Mouse (Mus musculus) gastrocnemius, adult 2 months (tissue): ENCODE results near the gene Prex1. TPM values are rescaled to one million over a fixed set of nuclear protein-coding genes. Genes with fewer than 3 reads are reported as not detected.

Source experiments
- DNase-seq: peaks from one replicate; pipeline ENCODE4 v3.0.0; 2022
- H3K27ac ChIP-seq: fragments of 200-600 bp; 2 replicates; pipeline ENCODE4 v1.8.1; 2022; ENCODE audit warnings: mild to moderate bottlenecking
- H3K4me3 ChIP-seq: fragments of 200-600 bp; 2 replicates; pipeline ENCODE4 v1.8.1; 2022; ENCODE audit warnings: mild to moderate bottlenecking, moderate library complexity
- CTCF ChIP-seq: fragments of 200-600 bp; IDR thresholded peaks from 2 replicates; pipeline ENCODE4 v1.8.1; 2022; ENCODE audit warnings: antibody characterized with exemption, mild to moderate bottlenecking, moderate library complexity
- intact Hi-C: fragments of 180-260 bp; cut with DNase I; formaldehyde crosslinking; loops from one replicate; pipeline ENCODE4 v1.15.1; 2025
- total RNA-seq, 2 experiments: library from RNA; stranded (reverse); gene quantifications; 2 replicates each; pipeline ENCODE4 v1.2.3; 2021

Prex1 gene
- total RNA-seq, 2 experiments from 2014 or later = 3.0 to 5.2 TPM

DNA sequence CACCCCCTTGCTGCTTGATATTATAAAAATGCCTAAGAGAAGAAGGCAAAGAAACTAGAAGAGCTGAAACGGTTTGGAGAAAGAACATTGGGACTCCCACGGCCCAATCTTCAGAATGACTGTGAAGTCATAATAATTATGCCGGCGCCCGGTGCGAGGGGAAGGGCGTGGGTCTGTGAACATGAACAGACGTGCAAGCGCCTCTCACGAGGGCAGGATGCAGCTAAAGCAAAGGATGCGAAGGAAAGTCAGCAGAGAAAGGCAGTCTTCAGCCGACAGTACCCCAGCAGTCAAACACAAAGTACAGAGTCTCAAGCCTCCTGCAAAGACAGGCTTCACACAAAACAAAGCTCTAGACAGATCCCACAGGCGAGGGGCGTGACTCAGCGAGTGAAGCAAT lies 49.1 kb downstream of the Prex1 start:
- Histone ChIP-seq H3K4me3 (no peak overlapping the region), H3K27ac (no peak overlapping the region)
- DNase-seq = no peak
- TF ChIP-seq CTCF = no peak
- intact Hi-C loops = no loop called here

DNA sequence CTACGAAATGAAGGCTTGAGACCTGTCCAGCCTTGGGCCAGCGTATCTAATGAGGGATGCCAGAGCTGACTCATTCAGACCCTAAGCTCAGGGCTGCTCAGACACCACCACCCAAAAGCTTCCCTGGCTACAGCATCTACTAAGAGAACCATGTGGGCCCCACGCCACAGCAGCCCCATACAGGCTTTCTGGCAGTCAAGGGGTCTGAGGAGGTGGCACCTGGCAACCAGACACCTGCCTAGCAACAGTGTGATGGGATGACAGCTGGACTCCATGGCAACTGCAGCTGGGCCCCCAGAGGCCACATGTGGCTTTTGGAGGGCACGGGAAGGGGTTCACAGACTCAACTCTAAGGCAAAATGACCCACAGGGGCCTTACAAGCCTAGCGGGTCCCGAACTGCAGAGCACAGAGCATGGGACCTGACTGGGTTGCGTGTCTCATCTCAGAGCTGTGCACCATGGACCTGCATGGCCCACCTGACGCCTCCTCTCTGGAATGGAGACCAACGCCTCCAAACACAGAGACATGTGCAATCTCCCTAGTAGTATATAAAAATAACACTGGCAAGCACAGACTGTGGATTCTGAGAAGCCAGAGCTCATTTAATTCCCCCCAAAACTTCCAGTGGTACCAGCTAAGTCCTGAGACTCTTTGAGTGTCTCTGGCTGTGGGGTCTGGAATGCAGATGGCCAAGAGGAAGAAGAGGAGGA lies 50.2 kb downstream of the Prex1 start:
- DNase-seq = no peak
- intact Hi-C loops = no loop called here
- TF ChIP-seq CTCF = no peak
- Histone ChIP-seq H3K4me3 (no peak overlapping the region), H3K27ac (no peak overlapping the region)

DNA sequence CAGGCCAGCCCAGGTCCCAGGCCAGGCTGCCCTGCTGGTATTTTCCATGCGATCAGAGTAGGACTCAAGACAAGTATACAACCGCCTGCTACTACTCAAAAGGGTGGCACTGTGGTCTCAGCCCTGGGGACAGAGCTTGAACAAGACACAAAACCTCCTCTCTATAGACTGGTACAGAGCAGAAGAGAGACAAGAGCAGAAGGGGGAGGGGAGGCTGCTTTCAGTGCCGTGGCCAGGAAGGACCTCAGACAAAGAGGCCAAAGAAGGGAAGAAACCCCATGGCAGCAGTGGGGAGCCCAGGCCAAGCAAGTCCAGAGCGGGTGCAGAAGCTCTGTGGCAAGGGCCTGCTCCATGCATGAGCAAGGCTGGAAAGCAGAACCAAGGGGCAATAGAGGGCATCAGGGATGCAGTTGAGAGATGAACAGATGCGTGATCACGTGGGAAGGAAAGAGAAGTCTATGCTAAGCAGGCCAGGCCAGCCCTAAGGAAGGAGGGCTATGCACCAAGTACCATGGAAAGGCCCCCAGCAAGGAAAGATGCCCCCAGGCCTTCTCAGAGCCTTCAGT lies 51.0 kb downstream of the Prex1 start:
- no peak for DNase-seq
- intact Hi-C loops = no loop called here
- no peak for TF ChIP-seq CTCF
- H3K27ac ChIP-seq = no peak overlapping the region
- no peak overlapping the region for H3K4me3 ChIP-seq

DNA sequence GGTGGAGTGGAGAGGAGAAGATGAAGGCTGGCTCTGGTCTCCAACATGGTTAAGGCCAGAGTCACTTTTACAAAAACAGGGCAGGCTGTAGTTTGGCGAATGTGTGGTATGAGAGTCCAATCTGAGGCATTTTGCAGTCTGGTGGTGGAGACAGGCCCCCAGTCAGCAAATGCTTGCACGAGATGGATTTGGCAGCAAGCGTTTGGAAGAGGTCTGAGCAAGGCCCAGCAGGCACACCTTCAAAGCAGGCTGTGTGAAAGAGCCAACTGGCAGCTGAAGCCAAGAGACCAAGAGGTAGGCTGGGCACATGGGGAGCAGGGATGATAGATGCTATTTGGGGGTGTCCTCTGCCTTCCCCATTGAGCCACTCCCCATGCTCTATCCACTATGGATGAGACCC lies 51.7 kb downstream of the Prex1 start:
- intact Hi-C loops = no loop called here
- Histone ChIP-seq H3K4me3 (no peak overlapping the region), H3K27ac (no peak overlapping the region)
- DNase-seq = no peak
- TF ChIP-seq CTCF = no peak

DNA sequence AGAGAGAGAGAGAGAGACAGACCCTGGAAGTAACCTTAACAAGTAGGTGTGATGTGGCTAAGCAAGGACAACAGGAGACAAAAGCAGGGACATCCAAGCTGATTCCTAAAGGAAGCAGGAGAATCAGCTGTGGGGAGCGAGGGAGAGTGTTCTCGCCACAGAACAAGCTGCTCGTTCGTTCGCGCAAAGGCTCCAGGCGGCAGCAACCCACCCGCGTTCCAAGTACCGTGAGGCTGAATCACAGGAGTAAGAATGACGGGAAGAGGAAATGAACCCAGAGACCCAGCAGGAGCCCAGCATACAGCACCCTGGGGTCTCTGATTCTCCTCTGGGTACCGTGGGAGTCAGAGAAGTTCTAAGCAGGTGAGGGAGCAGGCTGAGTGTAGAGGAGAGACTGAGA lies 52.1 kb downstream of the Prex1 start:
- Histone ChIP-seq H3K4me3 (no peak overlapping the region), H3K27ac (no peak overlapping the region)
- intact Hi-C loops = no loop called here
- no peak for DNase-seq
- TF ChIP-seq CTCF = no peak

DNA sequence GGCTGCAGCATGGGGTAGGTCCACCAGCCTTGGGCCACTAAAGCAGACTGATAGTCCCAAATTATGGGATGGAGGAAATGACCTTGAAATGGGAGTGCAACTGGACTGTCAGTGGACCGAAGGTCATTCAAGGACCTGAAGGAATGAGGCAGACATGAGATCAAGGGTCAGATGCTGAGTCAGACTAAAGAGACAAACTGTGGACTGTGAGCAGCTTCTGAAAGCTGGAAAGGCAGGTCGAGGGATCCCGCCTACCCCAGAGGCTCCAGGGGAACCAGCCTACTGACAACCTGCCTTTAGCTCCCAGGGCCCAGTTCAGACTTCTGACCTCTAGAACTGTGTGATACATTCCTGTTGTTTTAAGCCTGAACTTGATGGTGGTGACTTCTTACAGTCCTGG lies 55.3 kb downstream of the Prex1 start:
- DNase-seq = no peak
- Histone ChIP-seq H3K4me3 (no peak overlapping the region), H3K27ac (peak overlapping the region; percentile 56; the same call in 1 of the 2 replicates)
- TF ChIP-seq CTCF = no peak
- intact Hi-C loops = no loop called here

DNA sequence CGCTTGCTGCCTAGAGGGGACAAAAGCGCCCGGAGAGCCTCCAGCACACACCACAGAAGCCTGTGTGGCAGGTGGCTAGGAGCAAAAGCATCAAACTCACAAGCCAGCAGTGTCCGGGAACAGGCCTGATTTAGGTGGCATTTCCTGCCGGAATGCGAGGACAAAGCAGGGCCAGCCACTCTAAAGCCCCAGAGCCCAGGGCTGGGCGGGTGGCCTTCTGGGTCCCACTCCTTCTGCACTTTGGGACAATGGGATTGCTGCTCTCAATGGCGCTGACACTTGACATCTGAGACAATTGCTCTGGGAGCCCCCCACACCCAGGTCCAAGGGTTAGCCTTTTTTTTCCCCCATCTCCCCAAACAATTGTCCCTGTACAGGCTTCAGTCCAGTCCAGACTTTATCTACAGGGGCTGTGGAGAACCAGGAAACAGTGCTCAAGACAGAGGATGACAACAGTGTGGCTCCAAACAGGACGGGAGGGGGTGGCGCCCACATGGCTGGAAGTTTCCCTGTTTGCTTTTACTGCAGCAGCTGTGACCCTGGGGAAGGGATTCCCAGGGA lies 56.1 kb downstream of the Prex1 start:
- intact Hi-C loops = no loop called here
- DNase-seq = no peak
- peak overlapping the region; percentile 4; the same call in 1 of the 2 replicates for H3K4me3 ChIP-seq
- H3K27ac ChIP-seq = peak overlapping the region; percentile 56
- TF ChIP-seq CTCF = no peak

DNA sequence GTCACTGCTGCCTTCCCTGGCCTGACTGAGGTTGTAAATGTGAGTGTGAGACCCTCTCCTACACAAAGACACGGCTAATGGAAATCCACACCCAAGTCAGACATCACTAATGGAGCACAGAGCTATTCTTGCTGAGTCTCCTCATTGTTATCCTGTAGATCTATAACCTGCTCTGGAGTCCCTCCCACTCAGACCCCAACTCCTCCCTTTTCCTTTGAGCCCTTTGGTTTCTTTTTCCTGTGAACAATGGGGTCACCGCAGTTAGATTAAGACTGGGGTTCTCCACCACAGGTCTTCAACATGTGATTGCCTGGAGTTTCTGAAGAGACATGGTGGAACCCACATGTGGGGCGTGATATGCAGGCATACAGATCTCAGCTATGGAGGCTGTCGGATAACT lies 57.0 kb downstream of the Prex1 start:
- H3K27ac ChIP-seq = peak overlapping the region; percentile 56
- no peak for DNase-seq
- intact Hi-C loops = no loop called here

DNA sequence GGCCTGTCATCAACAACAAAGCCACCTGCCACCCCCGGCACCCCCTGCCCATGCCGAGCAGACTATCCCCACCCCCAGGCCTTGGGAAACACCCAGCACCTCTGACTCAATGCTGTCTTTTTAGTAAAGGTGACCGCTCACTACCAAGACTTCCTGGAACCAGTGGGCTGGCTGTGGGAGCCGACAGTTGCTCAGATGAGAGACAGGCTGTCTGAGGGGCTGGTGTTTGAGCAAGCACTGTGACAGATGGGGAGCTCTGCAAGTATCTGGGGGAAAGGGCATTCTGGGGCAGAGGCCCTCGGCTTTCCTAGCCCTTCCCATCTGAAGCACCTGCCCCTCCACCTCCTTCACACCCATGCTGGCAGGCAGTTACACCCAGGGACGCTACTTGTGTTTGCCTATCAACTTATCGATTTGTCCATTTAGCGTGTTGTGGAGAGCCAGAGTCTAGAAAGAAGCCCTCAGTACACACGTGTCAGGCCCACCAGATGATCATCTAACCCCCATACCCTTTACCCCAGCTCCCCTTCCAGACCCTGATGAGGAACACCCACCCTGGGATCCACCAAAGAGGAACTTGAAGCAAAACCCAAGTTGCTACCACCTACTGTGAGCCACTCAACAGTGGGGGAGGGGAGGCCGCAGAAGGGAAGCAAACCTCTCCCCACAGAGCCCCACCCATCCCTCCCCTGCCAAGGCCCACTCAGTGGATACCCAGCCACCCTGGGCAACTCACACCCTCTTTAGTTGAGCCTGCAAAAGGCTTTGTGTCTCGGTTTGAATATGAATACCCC lies 57.7 kb downstream of the Prex1 start:
- no peak for TF ChIP-seq CTCF
- intact Hi-C loops = no loop called here
- peak overlapping the region; percentile 56 for H3K27ac ChIP-seq
- H3K4me3 ChIP-seq = no peak overlapping the region
- DNase-seq = no peak

More for the DNA sequence above, 57.0 kb downstream of the Prex1 start:
- no peak for TF ChIP-seq CTCF
- H3K4me3 ChIP-seq = no peak overlapping the region

DNA sequence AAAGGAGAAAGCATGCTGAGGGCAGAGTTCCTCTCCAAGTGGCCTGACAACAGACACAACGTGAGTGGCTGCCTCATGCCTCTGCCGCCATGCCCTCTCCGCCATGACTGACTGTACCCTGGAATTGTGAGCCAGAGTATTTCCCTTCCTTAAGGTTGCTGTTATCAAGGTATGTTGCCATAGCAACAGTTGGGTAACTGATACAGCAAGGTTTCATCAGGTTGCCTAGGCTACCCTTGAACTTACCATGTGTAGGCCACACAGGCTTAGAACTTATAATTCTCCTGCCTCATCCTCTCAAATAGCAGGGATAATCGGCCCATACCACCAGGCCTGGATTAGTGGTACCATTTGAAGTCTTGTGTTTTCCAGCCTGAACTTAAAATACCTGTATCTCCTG lies 58.3 kb downstream of the Prex1 start:
- no peak for DNase-seq
- no peak overlapping the region for H3K4me3 ChIP-seq
- intact Hi-C loops = no loop called here
- peak overlapping the region; percentile 56; the same call in 1 of the 2 replicates for H3K27ac ChIP-seq
- no peak for TF ChIP-seq CTCF

DNA sequence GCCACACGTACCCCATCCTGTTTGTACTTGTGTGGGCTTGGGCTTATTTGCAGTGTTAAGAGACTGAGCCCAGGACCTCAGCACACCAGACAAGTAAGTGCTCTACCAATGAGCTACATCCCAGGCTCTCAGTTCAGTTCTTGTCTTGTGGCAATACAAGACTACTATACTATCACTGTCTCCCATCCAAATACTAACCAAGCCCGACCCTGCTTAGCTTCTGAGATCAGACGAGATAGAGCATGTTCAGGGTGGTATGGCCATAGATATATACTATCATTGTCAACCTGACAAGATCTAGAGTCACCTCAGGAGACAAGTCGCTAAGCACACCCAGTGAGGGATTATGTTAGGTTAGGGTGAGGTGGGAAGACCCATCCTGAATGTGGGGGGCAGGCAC lies 58.8 kb downstream of the Prex1 start:
- Histone ChIP-seq H3K4me3 (no peak overlapping the region), H3K27ac (no peak overlapping the region)
- no peak for DNase-seq
- no peak for TF ChIP-seq CTCF
- intact Hi-C loops = no loop called here

DNA sequence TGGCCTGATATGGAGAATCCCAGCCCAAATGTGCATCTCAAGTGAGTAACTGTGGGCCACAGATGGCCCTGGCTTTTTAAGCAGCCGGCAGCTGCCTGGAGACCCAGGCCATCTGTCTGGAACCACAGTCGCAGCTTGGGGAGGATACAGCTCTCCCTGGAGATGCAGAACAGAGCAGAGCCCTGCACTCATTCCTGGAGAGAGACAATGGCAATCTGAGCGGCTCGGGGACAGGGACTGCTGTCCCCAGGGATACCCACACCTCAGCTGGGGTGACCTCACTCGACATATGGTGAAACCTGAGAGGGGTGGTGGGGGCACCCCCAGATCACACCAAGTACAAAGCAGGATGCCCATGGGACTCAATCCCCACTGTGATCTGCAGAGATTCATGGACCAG lies 60.1 kb downstream of the Prex1 start:
- no peak for DNase-seq
- intact Hi-C loops = no loop called here
- no peak overlapping the region for H3K27ac ChIP-seq
- H3K4me3 ChIP-seq = no peak overlapping the region
- no peak for TF ChIP-seq CTCF

DNA sequence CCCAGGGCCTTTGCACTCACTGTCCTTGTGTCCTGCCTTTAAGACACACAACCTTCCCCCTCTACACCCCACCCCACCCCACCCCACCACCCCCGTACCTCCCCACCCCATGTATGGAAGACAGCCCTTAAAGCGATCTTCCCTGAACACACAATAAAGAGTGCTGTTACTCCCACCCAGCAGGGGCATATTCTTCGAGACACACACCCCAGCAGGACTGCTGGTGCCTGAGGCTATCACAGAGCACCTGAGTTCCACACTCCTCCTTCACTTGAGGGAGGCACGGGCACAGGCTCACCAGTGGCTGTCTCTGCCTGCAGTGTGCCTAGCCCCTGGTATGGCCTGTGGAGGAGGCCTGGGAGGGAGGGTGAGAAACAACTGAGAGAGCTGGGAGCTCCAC lies 61.0 kb downstream of the Prex1 start:
- no peak for DNase-seq
- Histone ChIP-seq H3K4me3 (no peak overlapping the region), H3K27ac (no peak overlapping the region)
- no peak for TF ChIP-seq CTCF
- intact Hi-C loops = no loop called here
